Mouse (Mus musculus) ovary, postnatal 10 days (tissue): ENCODE measurements at regions not wholly inside any gene's neighbourhood (a gene's known extent, or its start where the extent isn't known, plus 50 kb on each side); places are given as distances from the start of the nearest gene placed in this dataset.

ENCODE experiments used
- DNase-seq: peaks from one replicate; pipeline ENCODE4 v3.0.0; 2022; ENCODE audit warnings: low spot score

- no peak for DNase-seq
Measured at GRCm38 (mm10) chr6:67151515-67151914, 86.5 kb upstream of the Serbp1 start.

- DNase-seq, result no peak
Measured at GRCm38 (mm10) chr6:67149425-67149824, 88.6 kb upstream of the Serbp1 start.

DNA sequence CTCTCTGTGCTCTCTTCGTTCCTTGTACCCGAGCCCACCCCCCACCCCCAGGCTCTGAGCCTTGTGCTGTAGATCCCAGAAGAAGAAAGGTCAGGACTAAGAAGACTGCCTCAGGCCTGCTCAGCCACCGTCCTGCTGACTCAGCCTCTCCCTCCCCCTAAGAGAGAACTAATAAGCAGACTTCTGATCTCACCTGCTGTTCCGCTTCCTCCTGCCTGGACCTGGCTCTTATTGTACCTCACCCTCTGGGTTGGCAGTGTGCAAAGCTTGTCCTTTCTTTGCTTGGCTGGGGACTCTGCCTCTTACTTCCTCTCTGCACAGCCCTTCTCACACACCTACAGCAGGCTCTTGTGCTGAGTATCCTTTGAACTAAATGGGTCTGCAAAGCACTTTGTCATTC lies 91.3 kb upstream of the Serbp1 start:
- DNase-seq, result no peak

DNA sequence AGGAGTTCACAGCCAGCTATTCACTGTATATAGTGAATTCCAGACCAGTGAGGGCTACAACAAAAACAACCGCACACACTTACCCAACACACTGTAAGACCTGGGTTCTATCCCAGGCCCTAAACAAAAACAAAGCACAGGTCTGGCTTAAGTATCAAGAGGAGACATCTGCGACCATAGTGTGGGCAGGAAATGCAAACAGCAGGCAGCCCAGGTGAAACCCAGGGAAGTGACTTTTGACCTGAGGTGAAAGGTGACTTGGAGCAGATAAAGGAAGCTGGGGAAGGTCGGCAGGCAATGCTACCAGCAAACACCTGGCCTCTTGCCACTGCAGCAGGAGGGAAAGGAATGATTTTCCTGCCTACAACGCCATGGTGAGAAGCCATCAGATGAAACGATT lies 92.0 kb upstream of the Serbp1 start:
- DNase-seq, result no peak

- DNase-seq, result no peak
Measured at GRCm38 (mm10) chr6:67144946-67145716, 92.8 kb upstream of the Serbp1 start.

DNA sequence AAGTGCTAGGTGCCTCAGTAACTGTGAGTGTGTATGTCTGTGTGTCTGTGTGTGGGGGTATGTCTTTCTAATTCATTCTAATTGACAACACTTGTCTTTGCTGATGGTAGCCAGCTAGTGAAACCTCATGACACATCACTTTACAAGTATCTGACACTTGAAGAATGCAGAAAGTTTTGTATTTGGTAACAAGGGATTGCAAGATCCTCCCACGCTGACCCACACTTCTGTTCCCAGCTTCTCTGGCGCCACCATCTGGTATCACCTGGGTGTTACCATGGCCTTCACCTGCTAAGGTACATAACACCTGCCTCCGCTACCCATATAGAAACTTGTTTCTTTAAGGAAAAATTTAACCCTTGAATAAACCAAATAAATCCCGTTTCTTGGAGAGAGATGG lies 95.8 kb upstream of the Serbp1 start:
- no peak for DNase-seq

- DNase-seq, result no peak
Measured at GRCm38 (mm10) chr6:67140645-67141250, 97.2 kb upstream of the Serbp1 start.

DNA sequence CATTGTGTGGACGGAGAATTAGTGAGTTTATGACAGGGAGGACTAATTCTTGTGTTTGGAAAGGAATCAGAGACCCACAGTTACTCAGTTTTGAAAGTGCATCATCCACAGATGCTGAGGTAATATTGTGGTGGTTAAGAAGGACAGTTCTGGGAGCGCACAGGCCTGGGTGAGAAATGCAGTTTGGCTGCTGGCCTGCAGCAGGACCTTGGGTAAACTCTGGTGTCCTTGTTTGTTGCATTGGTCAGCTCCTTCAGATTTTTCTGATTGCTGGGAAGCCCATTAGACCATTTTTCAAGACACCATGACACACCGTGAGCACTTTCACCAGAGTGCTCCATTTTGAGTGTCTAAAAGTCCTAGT lies 99.0 kb upstream of the Serbp1 start:
- no peak for DNase-seq

GRCm38 (mm10) chr6:67138302-67139011 lies 99.5 kb upstream of the Serbp1 start:
- no peak for DNase-seq

GRCm38 (mm10) chr6:67137482-67137881 lies 100.2 kb upstream of the Gadd45a start:
- no peak for DNase-seq

- no peak for DNase-seq
Measured at GRCm38 (mm10) chr6:67134915-67135314, 97.7 kb upstream of the Gadd45a start.

DNA sequence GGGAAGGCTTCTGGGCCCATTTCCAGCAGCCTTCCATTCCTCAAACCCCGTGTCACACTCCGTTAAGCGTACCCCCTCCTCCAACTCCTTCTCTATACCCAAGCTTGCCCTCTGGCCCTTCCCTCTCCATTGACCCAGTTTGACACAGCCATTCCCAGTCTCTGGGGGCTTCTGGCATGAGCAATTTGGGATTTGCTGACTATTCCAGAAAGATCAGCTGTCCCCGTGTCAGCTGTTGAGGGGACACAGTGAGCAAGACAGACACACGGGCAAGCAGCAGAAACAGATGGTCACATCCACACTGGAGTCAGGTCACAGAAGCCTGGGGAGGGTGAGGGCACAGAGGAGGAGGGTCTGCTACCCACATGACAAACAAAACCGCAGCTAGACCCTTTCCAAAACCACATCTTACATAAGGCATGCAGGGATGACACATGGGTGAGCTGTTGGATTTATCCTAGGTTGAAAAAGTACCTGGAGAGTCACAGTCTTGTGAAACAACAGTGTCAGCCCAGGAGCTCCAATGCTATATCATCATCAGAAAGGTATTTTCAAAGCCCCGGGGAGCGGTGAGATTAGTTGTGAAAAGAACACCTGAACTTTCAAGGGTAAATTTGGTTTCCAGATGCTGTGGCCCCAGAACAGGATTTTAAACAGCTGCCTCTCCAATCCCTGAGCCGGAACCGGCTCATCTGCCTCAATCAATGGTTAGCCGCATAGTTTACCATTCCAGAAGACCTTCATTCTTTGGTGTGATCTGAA lies 93.5 kb upstream of the Gadd45a start:
- no peak for DNase-seq

- no peak for DNase-seq
Measured at GRCm38 (mm10) chr6:67129626-67130025, 92.4 kb upstream of the Gadd45a start.

- no peak for DNase-seq
Measured at GRCm38 (mm10) chr6:67128503-67129463, 91.5 kb upstream of the Gadd45a start.

- DNase-seq, result no peak
Measured at GRCm38 (mm10) chr6:67127727-67128126, 90.5 kb upstream of the Gadd45a start.

GRCm38 (mm10) chr6:67125715-67126312 lies 88.6 kb upstream of the Gadd45a start:
- no peak for DNase-seq

- DNase-seq, result no peak
Measured at GRCm38 (mm10) chr6:67124089-67124488, 86.8 kb upstream of the Gadd45a start.

GRCm38 (mm10) chr6:67123071-67123470 lies 85.8 kb upstream of the Gadd45a start:
- DNase-seq, result no peak

GRCm38 (mm10) chr6:67116306-67116705 lies 79.0 kb upstream of the Gadd45a start:
- DNase-seq, result no peak

GRCm38 (mm10) chr6:67115505-67116303 lies 78.4 kb upstream of the Gadd45a start:
- DNase-seq, result no peak
